Mouse (Mus musculus): Measurements from ENCODE around the gene Sema7a. TPM values are rescaled to one million over a fixed set of nuclear protein-coding genes. Genes with fewer than 3 reads are reported as not detected.

The Sema7a gene
- polyA plus RNA-seq, 1 experiment from 2014 or later, result 0.04 TPM

DNA sequence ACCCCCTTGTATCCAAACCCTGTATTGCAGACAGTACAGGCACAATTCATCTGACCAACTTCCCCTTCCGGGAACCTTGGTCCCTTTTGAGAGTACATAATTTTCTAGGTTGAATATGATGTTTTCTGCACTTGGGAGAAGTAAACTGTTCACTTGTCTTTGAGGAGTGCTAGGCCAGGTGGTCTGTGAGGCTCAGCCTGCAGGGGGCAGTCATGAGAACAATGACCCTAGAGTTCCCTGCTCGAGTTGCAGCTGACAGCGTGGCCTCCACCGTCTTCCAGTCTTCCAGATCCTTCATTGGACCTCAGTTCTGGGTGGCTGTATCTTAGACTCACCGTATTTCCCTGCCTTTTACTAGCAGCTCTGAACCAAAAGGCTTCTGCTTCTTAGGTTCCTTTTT lies 4.7 kb downstream of the Sema7a start:
- H3K27me3 ChIP-seq (ENCODE audit: control insufficient read depth, insufficient read depth, low read depth, low read length), result peaks cover 41% of the 10 kb centered on the region

DNA sequence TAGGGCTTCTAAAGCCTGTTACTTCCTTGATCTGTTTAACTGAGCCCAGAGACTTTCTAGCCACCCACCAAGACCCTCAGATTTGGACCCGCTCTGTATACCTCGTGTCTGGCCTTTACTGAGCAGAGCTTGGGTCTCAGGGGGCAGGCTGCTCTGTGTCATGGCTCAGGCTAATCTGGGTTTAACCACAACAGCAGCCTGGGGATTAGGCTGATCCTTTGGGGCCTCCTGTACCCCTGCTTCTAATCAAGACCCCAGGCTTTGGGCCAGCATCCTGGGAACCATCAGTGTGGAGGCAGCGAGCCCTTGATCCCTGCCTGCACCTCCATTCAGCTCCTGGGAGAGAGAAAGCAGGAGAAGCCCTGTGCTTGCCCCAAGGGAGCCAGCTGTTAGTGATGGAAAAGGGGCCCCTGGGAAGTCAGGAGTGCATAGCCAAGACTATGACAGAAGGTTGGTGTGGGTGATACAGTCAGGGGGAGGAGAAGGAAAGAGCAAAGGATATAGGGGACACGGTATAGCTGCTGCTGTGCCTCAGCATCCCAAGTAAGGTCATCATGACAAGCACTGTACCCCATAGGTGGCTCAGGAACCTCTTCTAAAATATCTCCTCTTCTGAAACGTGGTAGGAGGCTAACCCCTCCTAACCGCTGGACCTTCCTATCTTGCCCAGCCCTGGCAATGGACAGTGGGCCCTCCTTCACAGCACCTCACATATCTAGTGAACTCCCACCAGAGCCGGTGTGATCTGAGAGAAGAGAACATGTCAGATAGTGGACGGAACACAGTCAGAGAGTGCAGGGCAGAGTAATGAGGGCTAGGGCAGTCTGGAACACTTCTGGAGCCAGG lies 6.1 kb downstream of the Sema7a start:
- ATAC-seq (ENCODE audit: low read depth), result no peak
- Histone ChIP-seq H3K9ac (ENCODE audit: low read depth, low read length) (no peak overlapping the region), H3K9me3 (replicated peaks; ENCODE audit: control insufficient read depth, low read length) (no peaks in the 10 kb centered on the region), H3K27ac (ENCODE audit: low read length) (no peak overlapping the region), H3K36me3 (ENCODE audit: control insufficient read depth, insufficient read depth) (no peaks in the 10 kb centered on the region), H3K27me3 (ENCODE audit: control insufficient read depth, insufficient read depth, low read depth, low read length) (peaks cover 26% of the 10 kb centered on the region), H3K4me2 (ENCODE audit: low read depth, low read length) (no peak overlapping the region), H3K4me1 (ENCODE audit: control insufficient read depth, low read depth, low read length) (no peaks in the 10 kb centered on the region), H3K4me3 (ENCODE audit: low read depth, low read length) (no peak overlapping the region)
- 63% methylated on average over 8 of the region's 8 CpGs for WGBS (ENCODE audit: insufficient replicate concordance)

More for the DNA sequence above, 4.7 kb downstream of the Sema7a start:
- peaks cover 2% of the 10 kb centered on the region for H3K4me1 ChIP-seq (ENCODE audit: control insufficient read depth, low read depth, low read length)
- 15% methylated on average over 5 of the region's 5 CpGs for WGBS (ENCODE audit: insufficient replicate concordance)
- H3K27ac ChIP-seq (ENCODE audit: low read length), result no peak overlapping the region
- no peak overlapping the region for H3K4me3 ChIP-seq (ENCODE audit: low read depth, low read length)
- H3K9ac ChIP-seq (ENCODE audit: low read depth, low read length), result no peak overlapping the region
- ATAC-seq (ENCODE audit: low read depth), result no peak
- H3K9me3 ChIP-seq (replicated peaks; ENCODE audit: control insufficient read depth, low read length), result no peaks in the 10 kb centered on the region
- H3K4me2 ChIP-seq (ENCODE audit: low read depth, low read length), result no peak overlapping the region
- H3K36me3 ChIP-seq (ENCODE audit: control insufficient read depth, insufficient read depth), result no peaks in the 10 kb centered on the region

DNA sequence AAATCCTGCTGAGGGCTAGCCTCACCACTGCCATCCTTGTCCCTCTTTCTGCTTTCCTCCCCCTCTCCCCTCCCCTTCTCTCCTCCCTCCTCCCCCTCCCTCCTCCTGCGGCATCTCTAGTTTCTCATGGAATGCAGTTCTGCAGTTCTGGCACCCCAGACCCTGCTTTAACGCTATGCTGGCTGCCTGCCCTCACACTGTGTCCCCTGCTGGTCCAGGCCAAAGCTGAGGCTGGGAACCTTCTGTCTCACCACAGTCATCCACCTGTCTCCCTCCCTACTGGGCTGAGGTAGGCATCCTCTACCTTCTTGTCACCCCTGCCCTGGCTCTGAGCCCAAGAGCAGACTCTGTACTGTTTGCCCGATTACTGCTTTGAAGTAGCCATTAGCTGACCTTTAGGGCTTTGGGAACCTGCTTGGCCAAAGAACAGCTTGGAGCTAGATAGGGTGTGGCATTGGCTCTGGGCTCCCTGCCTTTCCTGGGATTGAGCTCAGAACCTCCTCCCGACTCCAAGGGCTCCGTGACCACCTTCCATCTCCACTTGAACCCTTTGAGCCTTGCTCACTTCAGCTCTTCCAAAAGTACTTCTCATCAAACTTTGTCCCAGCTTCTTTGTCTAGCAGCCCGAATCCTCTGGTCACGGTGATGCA lies 7.6 kb downstream of the Sema7a start:
- 54% methylated on average over 6 of the region's 7 CpGs for WGBS (ENCODE audit: insufficient replicate concordance)
- H3K27ac ChIP-seq (ENCODE audit: low read length), result no peak overlapping the region
- no peaks in the 10 kb centered on the region for H3K36me3 ChIP-seq (ENCODE audit: control insufficient read depth, insufficient read depth)
- H3K4me3 ChIP-seq (ENCODE audit: low read depth, low read length), result no peak overlapping the region
- no peaks in the 10 kb centered on the region for H3K9me3 ChIP-seq (replicated peaks; ENCODE audit: control insufficient read depth, low read length)
- H3K9ac ChIP-seq (ENCODE audit: low read depth, low read length), result no peak overlapping the region
- no peak overlapping the region for H3K4me2 ChIP-seq (ENCODE audit: low read depth, low read length)
- H3K27me3 ChIP-seq (ENCODE audit: control insufficient read depth, insufficient read depth, low read depth, low read length), result peaks cover 15% of the 10 kb centered on the region
- no peaks in the 10 kb centered on the region for H3K4me1 ChIP-seq (ENCODE audit: control insufficient read depth, low read depth, low read length)
- ATAC-seq (ENCODE audit: low read depth), result no peak

DNA sequence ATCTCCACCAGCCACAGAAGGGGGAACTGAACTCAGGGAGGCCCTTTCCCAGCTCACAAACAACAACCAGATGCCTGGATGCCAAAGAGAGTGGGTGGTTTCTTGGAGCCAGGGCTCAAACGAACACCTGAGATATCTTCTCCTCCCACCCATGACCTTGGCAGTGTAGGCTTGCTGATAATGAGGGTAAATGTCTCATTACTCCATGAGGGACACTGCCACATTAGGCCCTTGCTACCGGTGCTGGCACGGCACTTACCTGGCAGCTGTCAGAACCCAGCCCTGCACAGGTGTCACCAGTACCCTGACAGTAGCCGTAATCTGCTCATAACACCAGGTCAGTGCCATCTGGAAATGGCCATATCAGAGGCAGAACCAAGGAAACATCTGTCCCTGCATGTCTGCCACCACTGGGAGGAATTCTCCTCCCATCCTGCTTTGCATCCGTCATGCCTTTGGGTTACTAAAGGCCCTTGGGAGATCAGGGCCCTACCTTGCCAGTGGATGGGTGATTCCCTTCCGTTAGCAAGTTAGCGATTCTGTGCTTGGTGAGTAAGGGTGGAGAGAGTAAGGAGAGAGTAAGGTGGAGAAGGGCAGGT lies 8.5 kb downstream of the Sema7a start:
- ATAC-seq (ENCODE audit: low read depth), result no peak
- H3K9me3 ChIP-seq (replicated peaks; ENCODE audit: control insufficient read depth, low read length), result no peaks in the 10 kb centered on the region
- no peak overlapping the region for H3K9ac ChIP-seq (ENCODE audit: low read depth, low read length)
- H3K4me3 ChIP-seq (ENCODE audit: low read depth, low read length), result no peak overlapping the region
- H3K4me1 ChIP-seq (ENCODE audit: control insufficient read depth, low read depth, low read length), result no peaks in the 10 kb centered on the region
- peaks cover 6% of the 10 kb centered on the region; the same call in 1 of the 2 replicates for H3K27me3 ChIP-seq (ENCODE audit: control insufficient read depth, insufficient read depth, low read depth, low read length)
- no peak overlapping the region for H3K4me2 ChIP-seq (ENCODE audit: low read depth, low read length)
- no peaks in the 10 kb centered on the region for H3K36me3 ChIP-seq (ENCODE audit: control insufficient read depth, insufficient read depth)
- 58% methylated on average over 7 of the region's 7 CpGs for WGBS (ENCODE audit: insufficient replicate concordance)
- no peak overlapping the region for H3K27ac ChIP-seq (ENCODE audit: low read length)

DNA sequence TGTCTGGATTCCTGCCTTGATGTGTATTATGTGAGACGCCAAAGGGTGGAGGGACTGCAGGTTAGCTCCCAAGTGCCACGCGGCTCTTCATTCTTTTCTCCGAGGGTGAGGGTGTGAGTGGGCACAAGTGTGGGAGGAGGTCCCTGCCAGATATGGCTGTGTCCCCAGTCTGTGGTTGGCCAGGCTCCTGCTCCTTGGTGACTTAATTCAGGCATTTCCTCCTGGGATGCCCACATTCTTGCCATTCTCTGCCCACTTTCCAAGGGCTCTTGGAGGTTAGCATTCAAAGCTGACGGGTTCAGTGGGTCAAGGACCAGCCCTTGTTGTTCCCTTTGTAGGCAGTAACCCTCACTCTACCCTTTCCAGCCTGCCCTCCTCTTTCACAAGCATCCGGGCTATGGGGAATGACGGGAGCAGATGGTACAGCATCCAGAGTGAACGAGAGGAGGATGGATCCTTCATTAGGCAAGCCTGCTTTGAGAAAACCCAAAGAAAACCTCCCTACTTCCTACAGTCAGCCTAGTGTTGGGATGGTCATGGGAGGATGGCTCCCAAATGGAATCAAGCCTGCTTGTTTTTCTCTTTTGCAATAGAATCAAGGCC lies 9.3 kb downstream of the Sema7a start:
- no peaks in the 10 kb centered on the region for H3K4me1 ChIP-seq (ENCODE audit: control insufficient read depth, low read depth, low read length)
- no peak overlapping the region for H3K4me2 ChIP-seq (ENCODE audit: low read depth, low read length)
- H3K36me3 ChIP-seq (ENCODE audit: control insufficient read depth, insufficient read depth), result no peaks in the 10 kb centered on the region
- H3K9me3 ChIP-seq (replicated peaks; ENCODE audit: control insufficient read depth, low read length), result no peaks in the 10 kb centered on the region
- WGBS (ENCODE audit: insufficient replicate concordance), result 66% methylated on average over 8 of the region's 8 CpGs
- no peak overlapping the region for H3K27ac ChIP-seq (ENCODE audit: low read length)
- H3K4me3 ChIP-seq (ENCODE audit: low read depth, low read length), result no peak overlapping the region
- ATAC-seq (ENCODE audit: low read depth), result no peak
- peaks cover 3% of the 10 kb centered on the region; the same call in 1 of the 2 replicates for H3K27me3 ChIP-seq (ENCODE audit: control insufficient read depth, insufficient read depth, low read depth, low read length)
- no peak overlapping the region for H3K9ac ChIP-seq (ENCODE audit: low read depth, low read length)

DNA sequence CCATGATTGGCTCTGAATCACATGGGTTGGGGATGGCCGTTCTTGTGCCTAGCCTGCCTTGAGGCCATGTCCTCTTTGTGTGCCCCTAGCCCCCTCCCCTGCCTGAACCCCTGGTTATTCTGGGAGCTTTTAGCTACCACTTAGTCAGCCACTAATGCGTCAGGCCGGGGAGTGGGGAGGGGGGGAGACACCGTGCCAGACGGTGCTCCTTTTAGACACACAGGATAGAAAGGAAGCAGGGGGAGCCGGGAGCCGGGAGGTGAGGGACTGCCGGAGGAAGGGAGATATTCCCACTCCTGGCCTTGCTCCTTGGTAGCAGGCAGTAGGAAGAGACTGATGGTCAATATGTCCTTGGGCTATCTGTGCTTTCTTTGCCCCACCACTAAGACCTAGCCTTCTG lies 10.0 kb downstream of the Sema7a start:
- no peak overlapping the region for H3K4me3 ChIP-seq (ENCODE audit: low read depth, low read length)
- no peak overlapping the region for H3K27ac ChIP-seq (ENCODE audit: low read length)
- H3K9ac ChIP-seq (ENCODE audit: low read depth, low read length), result no peak overlapping the region
- H3K9me3 ChIP-seq (replicated peaks; ENCODE audit: control insufficient read depth, low read length), result no peaks in the 10 kb centered on the region
- H3K4me2 ChIP-seq (ENCODE audit: low read depth, low read length), result no peak overlapping the region
- H3K36me3 ChIP-seq (ENCODE audit: control insufficient read depth, insufficient read depth), result no peaks in the 10 kb centered on the region
- H3K4me1 ChIP-seq (ENCODE audit: control insufficient read depth, low read depth, low read length), result no peaks in the 10 kb centered on the region; the same call in 1 of the 2 replicates
- 46% methylated on average over 8 of the region's 8 CpGs for WGBS (ENCODE audit: insufficient replicate concordance)
- H3K27me3 ChIP-seq (ENCODE audit: control insufficient read depth, insufficient read depth, low read depth, low read length), result peaks cover 3% of the 10 kb centered on the region; the same call in 1 of the 2 replicates
- no peak for ATAC-seq (ENCODE audit: low read depth)

DNA sequence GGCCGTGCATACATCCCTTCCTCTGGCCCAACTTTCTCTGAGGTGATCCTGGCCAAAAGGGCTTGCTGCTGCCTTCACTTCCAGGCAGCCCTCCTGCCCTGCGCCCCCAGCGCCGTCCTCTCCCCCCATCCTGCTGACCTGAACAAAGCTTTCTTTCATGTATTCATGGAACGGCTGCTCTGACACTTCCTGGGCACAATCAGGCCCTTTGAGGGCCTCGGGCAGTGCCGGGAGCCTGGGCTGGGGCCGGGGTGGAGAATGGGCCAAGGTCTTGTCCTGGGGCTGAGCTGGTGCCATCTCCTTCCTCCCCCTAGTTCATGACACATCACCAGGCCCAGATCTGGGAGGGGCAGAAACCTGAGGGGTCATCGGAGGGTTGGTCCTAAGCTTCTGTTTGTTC lies 10.6 kb downstream of the Sema7a start:
- Histone ChIP-seq H3K4me3 (ENCODE audit: low read depth, low read length) (no peak overlapping the region), H3K27ac (ENCODE audit: low read length) (no peak overlapping the region), H3K9ac (ENCODE audit: low read depth, low read length) (no peak overlapping the region), H3K36me3 (ENCODE audit: control insufficient read depth, insufficient read depth) (no peaks in the 10 kb centered on the region), H3K4me2 (ENCODE audit: low read depth, low read length) (no peak overlapping the region), H3K4me1 (ENCODE audit: control insufficient read depth, low read depth, low read length) (no peaks in the 10 kb centered on the region; the same call in 1 of the 2 replicates), H3K9me3 (replicated peaks; ENCODE audit: control insufficient read depth, low read length) (no peaks in the 10 kb centered on the region), H3K27me3 (ENCODE audit: control insufficient read depth, insufficient read depth, low read depth, low read length) (peaks cover 3% of the 10 kb centered on the region; the same call in 1 of the 2 replicates)
- ATAC-seq (ENCODE audit: low read depth), result no peak
- WGBS (ENCODE audit: insufficient replicate concordance), result 55% methylated on average over 9 of the region's 9 CpGs

DNA sequence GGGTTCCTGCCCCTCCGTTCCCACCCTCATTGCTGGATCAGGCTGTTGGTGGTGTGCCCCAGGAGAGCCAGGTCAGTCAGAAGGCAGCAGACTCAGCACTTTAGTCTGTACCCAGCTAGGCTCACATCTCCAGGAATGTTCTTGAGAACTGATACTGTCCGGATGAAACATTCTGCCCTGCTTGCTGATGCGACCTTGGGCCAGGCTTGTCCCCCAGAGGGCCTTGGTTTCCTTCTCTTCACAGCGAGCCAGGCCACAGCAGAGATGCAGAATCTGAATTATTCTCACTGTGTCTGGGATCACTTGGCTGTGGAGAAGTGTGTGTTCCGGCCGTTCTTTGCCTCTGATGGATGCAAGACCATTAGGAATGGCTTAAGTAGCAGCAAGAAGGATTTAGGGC lies 12.1 kb downstream of the Sema7a start:
- H3K36me3 ChIP-seq (ENCODE audit: control insufficient read depth, insufficient read depth), result no peaks in the 10 kb centered on the region
- ATAC-seq (ENCODE audit: low read depth), result no peak
- no peak overlapping the region for H3K4me3 ChIP-seq (ENCODE audit: low read depth, low read length)
- peaks cover 3% of the 10 kb centered on the region; the same call in 1 of the 2 replicates for H3K27me3 ChIP-seq (ENCODE audit: control insufficient read depth, insufficient read depth, low read depth, low read length)
- no peak overlapping the region for H3K4me2 ChIP-seq (ENCODE audit: low read depth, low read length)
- no peaks in the 10 kb centered on the region; the same call in 1 of the 2 replicates for H3K4me1 ChIP-seq (ENCODE audit: control insufficient read depth, low read depth, low read length)
- no peak overlapping the region for H3K27ac ChIP-seq (ENCODE audit: low read length)
- 64% methylated on average over 6 of the region's 6 CpGs for WGBS (ENCODE audit: insufficient replicate concordance)
- no peak overlapping the region for H3K9ac ChIP-seq (ENCODE audit: low read depth, low read length)
- H3K9me3 ChIP-seq (replicated peaks; ENCODE audit: control insufficient read depth, low read length), result no peaks in the 10 kb centered on the region
